Mouse (Mus musculus) ES-E14 (cell line): Measurements from ENCODE around the gene Olfr65. TPM values are rescaled to one million over a fixed set of nuclear protein-coding genes. Genes with fewer than 3 reads are reported as not detected.

Experiments
- DNase-seq: peaks from one replicate; pipeline ENCODE4 v3.0.0-alpha.2; 2013; ENCODE audit warnings: low read depth, low spot score
- H3K27ac ChIP-seq: 2 replicates; pipeline ENCODE4 v1.5.1; 2012; ENCODE audit warnings: low read depth, mild to moderate bottlenecking, low read length, moderate library complexity, mixed read lengths; ENCODE audit not compliant: poor library complexity, insufficient read depth, severe bottlenecking
- H3K36me3 ChIP-seq: 2 replicates; pipeline ENCODE4 v1.6.1; 2012; ENCODE audit warnings: mild to moderate bottlenecking, low read length, moderate library complexity, mixed read lengths; ENCODE audit not compliant: control insufficient read depth, poor library complexity, insufficient read depth, severe bottlenecking
- H3K4me1 ChIP-seq, 2 experiments: fragments of 150-350 bp in 1 of 2; sonication (generic) in 1 of 2; 2 replicates each; pipeline ENCODE4 v1.6.1; 2012; ENCODE audit warnings: low read length in 2 of 2, mild to moderate bottlenecking in 1 of 2, mixed read lengths in 1 of 2; ENCODE audit not compliant: control insufficient read depth in 2 of 2, insufficient read depth in 2 of 2, poor library complexity in 1 of 2
- H3K4me3 ChIP-seq, 2 experiments: fragments of 150-350 bp in 1 of 2; sonication (generic) in 1 of 2; 2 replicates each; pipeline ENCODE4 v1.5.1; 2012; ENCODE audit warnings: low read length in 2 of 2, low read depth in 1 of 2, mild to moderate bottlenecking in 1 of 2, mixed read lengths in 1 of 2; ENCODE audit not compliant: insufficient read depth in 1 of 2, poor library complexity in 1 of 2, severe bottlenecking in 1 of 2
- H3K9ac ChIP-seq: 2 replicates; pipeline ENCODE4 v1.6.1; 2012; ENCODE audit warnings: low read depth, mild to moderate bottlenecking, low read length, mixed read lengths; ENCODE audit not compliant: poor library complexity, insufficient read depth, severe bottlenecking
- H3K9me3 ChIP-seq: fragments of 150-350 bp; sonication (generic); 2 replicates; pipeline ENCODE4 v1.6.1; 2012; ENCODE audit warnings: low read depth, mild to moderate bottlenecking, low read length; ENCODE audit not compliant: control insufficient read depth, insufficient read depth
- CHD2 ChIP-seq: IDR thresholded peaks from 2 replicates; pipeline ENCODE4 v1.6.1; 2014; ENCODE audit warnings: mild to moderate bottlenecking, low read depth, low read length, inconsistent platforms
- HCFC1 ChIP-seq: IDR thresholded peaks from 2 replicates; pipeline ENCODE4 v1.6.1; 2012; ENCODE audit warnings: low read length, inconsistent platforms, borderline replicate concordance; ENCODE audit not compliant: insufficient read depth
- MAFK ChIP-seq: IDR thresholded peaks from 2 replicates; pipeline ENCODE4 v1.6.1; 2014; ENCODE audit warnings: mild to moderate bottlenecking, low read depth, low read length, inconsistent platforms; ENCODE audit not compliant: insufficient read depth
- ZC3H11A ChIP-seq: IDR thresholded peaks from 2 replicates; pipeline ENCODE4 v1.6.1; 2012; ENCODE audit warnings: low read depth, mild to moderate bottlenecking, inconsistent platforms, low read length, borderline replicate concordance
- ZNF384 ChIP-seq: IDR thresholded peaks from 2 replicates; pipeline ENCODE4 v1.6.1; 2012; ENCODE audit warnings: low read depth, low read length, inconsistent platforms
- in situ Hi-C, 2 experiments: fragments of 600-800 bp; cut with MboI; formaldehyde crosslinking; loops; one replicate each; pipeline ENCODE4 v1.15.1; 2025; ENCODE audit warnings: low sequenced_read_pairs in 2 of 2, inconsistent platforms in 1 of 2; ENCODE audit not compliant: unreplicated experiment in 2 of 2
- total RNA-seq: library from RNA; depleted of rRNA; stranded (reverse); fragments of 300-350 nt; gene quantifications from 2 replicates; pipeline ENCODE4 v1.2.3, GENCODE M21; 2012

Olfr65 gene
- total RNA-seq, 1 experiment, result not detected

DNA sequence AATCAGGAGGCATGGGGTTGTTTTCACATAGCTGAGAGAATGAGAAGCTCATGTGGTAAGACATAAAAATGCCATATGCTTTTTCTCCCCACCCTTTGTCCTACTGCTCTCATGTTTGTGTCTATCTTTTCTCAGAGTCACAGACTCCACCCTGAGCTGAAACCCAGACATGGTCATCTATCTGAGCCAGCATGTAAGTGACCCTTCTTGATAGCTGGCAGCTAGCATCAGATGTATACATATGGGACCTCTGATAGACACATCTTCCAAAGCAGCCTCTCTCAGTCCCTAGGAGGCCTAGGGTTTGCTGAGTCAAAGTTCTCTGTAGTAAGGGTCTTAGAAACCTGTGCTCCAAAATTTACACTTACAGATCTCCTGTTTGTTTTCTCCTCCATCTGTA, 37.6 kb upstream of the Olfr65 start:
- DNase-seq, result no peak
- in situ Hi-C loops, result no loop called here
- Histone ChIP-seq H3K36me3 (no peaks in the 10 kb centered on the region), H3K4me1 (0 out of 4 replicates have a peak, but pooled peaks cover 0 to 3% of the 10 kb centered on the region in 2 experiments), H3K9ac (no peak overlapping the region), H3K27ac (no peak overlapping the region), H3K4me3 (no peak overlapping the region), H3K9me3 (no peaks in the 10 kb centered on the region)
- TF ChIP-seq CHD2 (no peak), ZC3H11A (no peak)

DNA sequence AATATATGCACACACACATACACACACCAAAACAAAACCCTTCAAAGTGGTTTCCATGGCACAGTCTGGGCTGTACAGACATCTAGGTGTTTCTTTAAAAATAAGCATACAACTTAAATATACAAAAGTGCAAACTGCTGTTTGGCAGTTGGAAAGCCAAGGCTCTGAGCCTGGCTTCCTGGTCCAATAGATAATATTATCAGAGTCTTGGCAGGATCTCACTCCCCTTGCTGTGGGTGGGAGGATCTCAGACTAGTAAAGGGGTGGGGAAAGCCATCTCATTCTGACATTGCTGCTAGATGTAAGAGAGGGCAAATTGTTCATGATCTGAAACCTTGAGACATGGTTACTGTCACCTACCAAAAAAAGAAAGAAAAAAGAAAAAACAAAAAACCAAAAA, 32.6 kb upstream of the Olfr65 start:
- no peak for DNase-seq
- Histone ChIP-seq H3K27ac (no peak overlapping the region), H3K9me3 (no peaks in the 10 kb centered on the region), H3K9ac (no peak overlapping the region), H3K4me3 (no peak overlapping the region), H3K36me3 (no peaks in the 10 kb centered on the region), H3K4me1 (no peaks in the 10 kb centered on the region)
- TF ChIP-seq CHD2 (no peak), MAFK (no peak), ZC3H11A (no peak), ZNF384 (no peak), HCFC1 (no peak)
- in situ Hi-C loops, result no loop called here

DNA sequence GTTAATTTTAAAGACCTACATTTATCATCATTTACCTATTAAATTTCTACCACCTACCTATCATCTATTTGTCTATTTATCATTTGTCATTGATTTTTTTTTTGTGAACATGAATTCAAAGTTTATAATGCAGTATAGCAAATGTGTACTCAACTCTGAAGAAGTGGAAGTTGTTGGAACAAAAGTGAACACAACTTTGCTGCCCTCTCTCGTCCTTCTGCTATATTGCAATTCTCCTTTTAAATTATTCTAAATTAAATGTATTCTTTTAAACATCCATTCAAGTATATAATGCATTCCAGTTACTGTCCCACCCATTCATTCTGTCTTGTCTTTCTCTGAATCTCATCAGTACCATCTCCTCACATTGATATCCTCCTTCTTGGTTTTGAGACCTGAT, 30.2 kb upstream of the Olfr65 start:
- no peak overlapping the region for H3K27ac ChIP-seq
- TF ChIP-seq CHD2 (no peak), HCFC1 (no peak), ZC3H11A (no peak), MAFK (no peak), ZNF384 (no peak)
- H3K4me3 ChIP-seq, result no peak overlapping the region
- H3K36me3 ChIP-seq, result no peaks in the 10 kb centered on the region
- no peaks in the 10 kb centered on the region for H3K4me1 ChIP-seq
- DNase-seq, result no peak
- H3K9me3 ChIP-seq, result no peaks in the 10 kb centered on the region
- in situ Hi-C loops, result no loop called here
- H3K9ac ChIP-seq, result no peak overlapping the region

DNA sequence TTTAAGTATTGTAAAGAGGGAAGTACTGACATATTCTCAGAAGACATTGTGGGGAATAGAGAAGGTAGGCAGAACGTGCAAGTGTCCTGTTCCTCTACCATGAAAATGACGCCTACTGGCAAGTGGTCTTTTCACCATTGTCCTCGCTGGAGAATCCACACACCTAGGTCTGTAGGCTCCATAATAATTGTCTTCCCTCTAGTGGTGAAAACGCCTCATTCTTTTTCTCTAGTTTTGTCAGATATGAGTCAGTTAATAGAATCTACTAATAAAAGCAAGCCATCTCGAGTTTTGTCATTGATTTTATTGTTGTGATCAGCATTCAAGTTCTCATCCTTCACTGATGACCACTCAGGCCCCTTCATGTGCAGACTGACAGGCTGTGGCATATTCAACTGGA, 28.8 kb upstream of the Olfr65 start:
- H3K9me3 ChIP-seq, result no peaks in the 10 kb centered on the region
- no peak for TF ChIP-seq ZC3H11A
- H3K36me3 ChIP-seq, result no peaks in the 10 kb centered on the region
- H3K9ac ChIP-seq, result no peak overlapping the region
- no peak overlapping the region for H3K4me3 ChIP-seq
- in situ Hi-C loops, result no loop called here
- H3K4me1 ChIP-seq, result no peaks in the 10 kb centered on the region
- DNase-seq, result no peak
- no peak overlapping the region for H3K27ac ChIP-seq

DNA sequence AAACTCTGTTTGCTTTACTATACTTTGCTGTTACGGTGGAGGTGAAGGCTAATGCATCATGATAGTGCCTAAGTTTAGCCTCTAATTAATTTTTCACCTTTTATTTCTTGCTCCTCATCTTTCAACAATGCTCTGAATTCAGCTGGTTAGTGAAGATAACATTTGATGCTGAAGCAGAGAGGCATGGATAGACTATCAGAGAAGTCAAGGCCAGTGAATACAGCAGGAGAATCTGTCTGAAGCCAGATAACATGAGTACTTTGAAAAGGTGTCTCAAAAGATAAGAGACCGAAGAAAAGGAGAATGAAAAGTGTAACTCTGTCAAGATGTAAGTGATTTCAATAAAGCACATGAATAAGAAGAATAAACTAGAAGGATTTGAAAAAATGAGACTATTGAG, 26.2 kb upstream of the Olfr65 start:
- Histone ChIP-seq H3K4me3 (no peak overlapping the region), H3K4me1 (no peaks in the 10 kb centered on the region), H3K9me3 (no peaks in the 10 kb centered on the region), H3K9ac (no peak overlapping the region), H3K36me3 (no peaks in the 10 kb centered on the region), H3K27ac (no peak overlapping the region)
- TF ChIP-seq MAFK (no peak), ZNF384 (no peak), CHD2 (no peak), HCFC1 (no peak), ZC3H11A (no peak)
- in situ Hi-C loops, result no loop called here
- DNase-seq, result no peak
